Mouse (Mus musculus): Measurements from ENCODE around the gene Slc25a10. TPM values are rescaled to one million over a fixed set of nuclear protein-coding genes. Genes with fewer than 3 reads are reported as not detected.

The Slc25a10 gene
- total RNA-seq, 2 experiments from 2014 or later: 3.2 to 8.7 TPM

DNA sequence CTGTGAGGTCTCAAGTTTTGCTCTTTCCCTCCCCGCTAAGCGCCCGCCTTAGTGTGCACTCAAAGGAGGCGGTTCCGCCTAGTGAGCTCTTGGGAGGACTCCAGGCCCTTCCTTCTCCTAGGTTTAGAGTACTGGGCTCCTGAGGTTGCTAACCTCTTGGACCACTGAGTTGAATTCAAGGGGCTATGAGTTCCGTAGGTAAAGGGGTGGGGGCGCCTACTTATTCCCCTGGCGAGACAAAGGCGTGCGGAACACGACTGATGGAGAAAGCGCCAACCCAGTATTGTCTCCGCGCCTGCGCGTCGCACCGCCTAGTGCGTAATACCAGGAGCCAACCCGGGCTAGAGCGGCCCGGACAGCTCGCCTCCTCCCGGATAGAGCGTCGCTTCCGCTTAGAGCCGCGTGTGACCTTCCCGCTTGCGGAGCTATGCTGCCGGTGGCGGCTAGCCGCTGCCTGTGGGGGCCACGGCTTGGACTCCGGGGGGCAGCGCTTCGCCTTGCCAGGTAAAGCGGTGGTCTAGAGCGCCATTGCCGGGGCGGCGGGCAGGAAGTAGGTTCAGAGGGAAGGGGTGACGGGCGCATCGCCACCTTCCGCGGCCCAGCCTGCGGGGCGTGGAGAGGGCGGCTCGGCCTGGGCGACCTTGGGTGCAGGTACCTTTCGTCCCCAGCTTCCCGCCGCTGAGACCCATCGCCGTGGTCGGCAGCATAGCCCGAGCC lies 7.2 kb upstream of the Slc25a10 start, which contains the start of gene Mrpl12:
TSS of gene Mrpl12 (plus strand) at position 349 of the 717 bp plus-strand sequence.
- DNase-seq: peak; percentile 85

DNA sequence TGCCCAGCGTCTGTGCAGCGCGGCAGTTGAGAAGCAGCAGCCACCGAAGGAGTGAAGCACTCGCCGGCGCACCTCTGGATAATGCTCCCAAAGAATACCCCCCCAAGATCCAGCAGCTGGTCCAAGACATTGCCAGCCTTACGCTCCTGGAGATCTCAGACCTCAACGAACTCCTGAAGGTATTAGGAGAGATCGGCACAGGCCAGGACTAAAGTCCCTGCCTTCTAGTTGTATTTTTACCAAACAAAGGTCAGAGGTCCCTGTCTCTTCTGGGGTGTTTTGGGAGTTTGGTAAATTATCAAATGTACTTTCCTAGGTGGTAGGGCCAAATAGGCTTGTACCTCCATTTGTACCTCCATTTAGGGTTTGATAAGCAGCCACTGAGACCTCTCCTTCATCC lies 6.4 kb upstream of the Slc25a10 start:
- no peak for DNase-seq

- no peak for DNase-seq
Measured at GRCm38 (mm10) chr11:120488516-120488915, 3.1 kb upstream of the Slc25a10 start.

GRCm38 (mm10) chr11:120489054-120489761 lies 2.4 kb upstream of the Slc25a10 start:
- peak; percentile 61 for DNase-seq

DNA sequence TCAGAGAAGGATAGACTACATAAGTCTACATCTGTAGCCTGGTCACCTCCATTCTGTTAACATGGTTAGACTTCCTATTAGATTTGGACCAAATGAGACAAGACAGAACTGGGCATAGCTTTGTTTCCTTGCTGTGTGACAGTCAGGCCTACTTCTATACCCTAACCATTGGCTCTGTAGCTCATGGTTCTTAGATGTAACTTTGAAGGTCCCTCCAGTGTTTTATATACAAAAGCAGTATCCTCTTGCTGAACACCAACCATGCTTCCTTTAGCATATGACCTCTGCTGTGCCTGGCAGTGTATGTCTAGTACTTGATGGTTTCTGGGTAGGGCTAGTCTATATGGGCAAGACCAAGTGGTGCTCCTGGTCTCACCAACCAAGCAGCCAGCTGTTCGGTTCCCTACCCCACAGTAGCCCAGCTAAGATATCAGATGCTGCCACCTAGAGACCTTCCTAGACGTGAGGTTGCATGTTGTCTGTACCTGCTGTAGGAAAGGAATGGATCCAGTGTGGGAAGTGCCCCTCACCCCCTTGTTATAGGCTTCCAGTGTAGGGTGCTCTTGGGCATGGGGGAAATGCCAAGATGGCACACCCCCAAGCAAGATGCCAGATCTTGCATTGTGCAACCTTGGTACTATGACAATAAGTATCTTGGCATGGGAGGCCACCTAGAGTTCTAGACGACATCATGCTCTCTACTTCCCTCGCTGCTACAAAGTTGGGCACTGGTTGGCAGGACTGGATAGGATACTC lies 1.2 kb upstream of the Slc25a10 start:
- DNase-seq: no peak

DNA sequence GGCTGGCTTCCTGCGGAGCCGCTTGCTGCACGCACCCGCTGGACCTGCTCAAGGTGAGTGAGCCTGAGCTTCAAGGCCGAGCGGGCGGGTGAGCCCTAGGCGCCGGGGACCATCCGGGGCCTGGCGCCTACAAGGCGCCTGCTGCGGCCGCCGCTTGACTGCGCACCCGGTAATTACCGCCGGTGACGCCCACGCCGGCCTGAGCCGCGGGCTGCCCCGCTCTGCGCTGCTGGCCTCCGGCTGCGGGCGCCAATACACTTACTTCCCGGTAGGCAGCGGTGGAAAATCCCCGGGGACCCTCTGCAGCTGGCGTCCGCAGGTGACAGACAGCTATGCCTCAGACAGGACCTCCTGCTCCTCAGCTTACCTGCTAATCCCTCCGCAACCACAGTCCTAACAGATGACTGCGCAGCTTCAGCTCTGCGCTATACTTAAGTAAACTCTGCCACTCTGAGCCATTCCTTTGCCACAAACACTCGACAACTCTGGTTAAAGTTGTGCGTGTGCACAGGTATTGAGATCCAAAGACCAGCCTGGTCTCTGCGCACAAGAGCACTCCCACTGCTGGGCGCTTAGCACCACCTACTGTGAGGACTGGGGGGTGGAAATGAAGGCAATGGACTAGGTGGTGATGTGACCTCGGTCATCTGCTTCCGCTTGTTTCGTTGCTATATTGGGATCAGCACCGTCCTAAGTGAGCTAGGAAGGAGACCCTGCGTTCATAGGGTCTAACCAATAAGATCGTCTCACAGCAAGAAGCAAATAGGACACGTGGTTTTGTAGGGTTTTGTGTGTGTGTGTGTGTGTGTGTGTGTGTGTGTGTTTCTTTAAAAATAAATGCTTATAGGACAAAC lies 611 bp downstream of the Slc25a10 start:
- DNase-seq: no peak

- DNase-seq: no peak
Measured at GRCm38 (mm10) chr11:120492878-120493203, 1.2 kb downstream of the Slc25a10 start.

DNA sequence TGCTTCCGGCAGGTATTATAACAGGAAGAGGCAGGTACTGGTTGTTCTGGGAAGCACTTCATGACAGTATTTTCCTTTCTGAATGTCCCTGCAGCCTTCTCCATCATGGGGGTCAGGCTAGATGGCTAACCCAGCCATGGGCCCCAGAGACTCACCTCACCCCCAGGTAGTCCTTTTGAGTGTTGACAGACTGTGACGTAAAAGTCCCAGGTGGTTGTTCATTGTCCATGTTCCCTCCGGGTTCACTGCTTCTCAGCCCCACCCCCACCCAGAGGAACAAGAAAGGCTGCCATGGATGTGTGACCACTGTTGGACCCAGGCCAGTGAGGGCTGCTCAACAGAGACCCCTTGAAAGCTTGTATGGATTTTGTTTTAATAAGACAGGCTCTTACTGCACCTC lies 1.7 kb downstream of the Slc25a10 start:
- no peak for DNase-seq

DNA sequence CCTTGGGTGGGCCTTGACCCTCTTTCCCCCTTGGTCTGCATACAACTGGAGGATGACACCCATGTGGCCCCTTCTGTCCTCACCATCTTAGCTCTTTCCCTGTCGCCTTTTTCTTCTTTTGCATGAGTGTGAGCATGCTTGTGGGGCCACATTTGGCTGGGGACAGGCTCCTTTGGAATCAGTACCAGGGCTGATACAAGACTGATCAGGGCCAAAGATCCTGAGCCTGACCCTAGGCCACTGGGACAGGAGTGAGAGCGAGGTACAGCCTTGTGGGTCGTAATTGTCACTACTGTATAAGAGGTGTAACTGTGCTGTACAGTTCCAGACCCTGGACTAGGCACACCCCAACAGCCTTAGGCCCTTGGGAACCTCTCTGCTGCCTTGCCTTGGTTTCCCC lies 2.3 kb downstream of the Slc25a10 start:
- DNase-seq: no peak

DNA sequence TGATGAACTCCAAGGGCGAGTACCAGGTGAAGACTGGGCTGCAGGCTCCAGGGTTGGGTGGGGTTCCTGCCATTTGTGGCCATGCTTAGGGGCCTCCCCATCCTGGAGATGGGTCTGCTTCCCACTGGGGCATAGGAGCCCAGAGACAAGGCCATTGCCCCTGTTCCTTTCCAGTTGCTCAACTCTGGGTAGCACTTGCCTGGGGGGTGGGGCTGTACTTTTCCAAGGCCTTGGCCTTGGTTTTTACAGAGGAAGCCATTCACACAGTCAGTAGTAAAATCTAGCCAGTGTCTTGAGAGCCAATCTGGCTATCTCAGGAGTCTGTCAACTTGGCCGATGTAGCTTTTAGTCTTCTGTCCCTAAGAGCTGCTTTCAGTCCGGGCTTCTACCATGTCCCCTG lies 5.8 kb downstream of the Slc25a10 start:
- DNase-seq: no peak

DNA sequence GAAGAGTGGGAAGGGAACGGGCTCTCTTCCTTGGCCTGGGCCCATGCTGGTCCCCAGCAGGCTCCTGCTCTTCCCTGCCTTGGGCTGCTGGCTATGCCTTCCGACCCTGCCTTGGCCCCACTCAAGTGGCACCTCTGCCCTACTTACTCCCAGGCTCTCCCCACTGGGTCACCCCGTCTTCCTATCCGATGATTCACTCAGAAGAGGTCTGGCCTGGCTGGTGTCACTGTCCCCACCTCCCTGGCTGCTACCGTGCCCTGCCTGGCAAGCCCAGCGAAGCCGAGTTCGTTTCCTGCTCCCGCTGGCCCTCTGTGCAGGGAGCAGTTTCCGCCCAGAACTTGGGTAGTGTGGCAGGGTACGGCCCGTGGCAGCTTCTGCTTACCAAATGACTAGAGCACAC lies 6.6 kb downstream of the Slc25a10 start:
- no peak for DNase-seq

GRCm38 (mm10) chr11:120498891-120499290 lies 7.3 kb downstream of the Slc25a10 start:
- DNase-seq: no peak

- DNase-seq: no peak
Measured at GRCm38 (mm10) chr11:120499894-120500293, 8.3 kb downstream of the Slc25a10 start.

DNA sequence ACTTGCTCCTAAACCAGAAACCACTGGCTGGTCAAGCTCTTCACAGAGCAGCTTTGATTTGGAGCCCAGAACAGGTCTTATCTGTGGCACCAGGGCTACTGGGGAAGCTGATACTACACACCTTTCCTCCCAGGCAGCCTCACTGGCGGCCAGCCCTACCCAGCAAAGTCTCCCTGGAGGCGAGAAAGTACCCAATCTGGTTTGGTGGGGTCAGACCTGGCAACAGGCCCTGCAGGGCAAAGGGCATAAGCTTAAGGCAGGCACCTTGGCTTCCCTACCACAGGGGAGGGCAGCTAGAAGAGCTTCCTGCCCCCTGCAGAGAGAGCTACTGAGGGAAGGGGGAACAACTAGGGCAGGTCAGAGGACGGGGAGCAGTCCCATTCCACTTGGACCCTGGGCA lies 8.7 kb downstream of the Slc25a10 start:
- no peak for DNase-seq

- no peak for DNase-seq
Measured at GRCm38 (mm10) chr11:120501018-120501417, 9.4 kb downstream of the Slc25a10 start.

DNA sequence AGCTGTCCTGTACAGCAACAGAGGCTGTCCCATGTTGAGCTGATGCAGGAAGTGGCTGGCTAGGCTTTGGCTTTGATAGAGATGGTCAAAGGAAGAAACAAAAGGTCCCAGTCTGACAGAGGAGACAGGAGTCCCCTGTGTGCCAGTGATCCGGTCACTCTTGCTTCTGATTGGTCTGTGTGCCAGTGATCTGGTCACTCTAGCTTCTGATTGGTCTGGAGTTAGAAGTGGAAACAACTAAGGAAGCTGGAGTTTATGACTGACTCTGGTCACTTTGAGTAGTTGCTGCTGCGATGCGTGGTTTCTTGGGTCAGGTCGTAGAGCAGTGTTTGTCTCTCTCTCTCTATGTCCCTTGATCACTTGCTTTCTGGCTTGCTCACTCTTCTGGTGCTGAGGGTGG lies 10.1 kb downstream of the Slc25a10 start:
- no peak for DNase-seq

- no peak for DNase-seq
Measured at GRCm38 (mm10) chr11:120505661-120506060, 14.0 kb downstream of the Slc25a10 start.

GRCm38 (mm10) chr11:120506899-120507298 lies 15.3 kb downstream of the Slc25a10 start:
- DNase-seq: no peak

DNA sequence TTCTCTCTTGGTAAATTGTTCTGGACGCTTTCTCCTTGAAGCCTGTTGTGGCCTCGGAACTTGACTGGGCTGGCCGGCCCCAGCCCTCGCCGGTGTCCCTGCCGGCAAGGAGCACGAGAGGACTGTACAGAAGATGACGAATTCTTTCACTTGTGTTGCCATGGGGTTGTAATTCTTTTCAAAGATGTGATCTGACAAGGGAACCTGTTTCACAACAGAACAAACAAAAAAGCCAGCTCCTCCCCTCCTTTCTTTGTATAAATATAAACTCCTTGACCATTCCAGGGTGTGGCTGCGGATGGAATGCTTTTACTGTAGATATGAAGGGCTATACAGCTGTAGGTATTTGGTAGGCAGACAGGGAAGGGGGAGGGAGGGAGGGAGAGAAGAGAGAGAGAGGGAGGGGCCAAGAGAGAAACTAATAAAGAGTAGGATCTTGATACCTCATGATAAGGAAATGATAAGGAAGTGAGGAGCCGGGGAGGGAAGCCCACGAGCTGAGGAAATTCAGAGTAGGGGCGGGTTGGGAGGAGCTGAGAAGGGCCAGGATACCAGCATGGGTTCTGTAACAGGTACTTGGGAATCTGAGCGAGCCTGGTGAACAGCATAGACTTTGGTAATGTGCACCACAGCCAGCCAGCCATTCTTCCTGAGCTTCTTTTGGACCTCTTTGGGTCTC lies 16.1 kb downstream of the Slc25a10 start:
- no peak for DNase-seq

DNA sequence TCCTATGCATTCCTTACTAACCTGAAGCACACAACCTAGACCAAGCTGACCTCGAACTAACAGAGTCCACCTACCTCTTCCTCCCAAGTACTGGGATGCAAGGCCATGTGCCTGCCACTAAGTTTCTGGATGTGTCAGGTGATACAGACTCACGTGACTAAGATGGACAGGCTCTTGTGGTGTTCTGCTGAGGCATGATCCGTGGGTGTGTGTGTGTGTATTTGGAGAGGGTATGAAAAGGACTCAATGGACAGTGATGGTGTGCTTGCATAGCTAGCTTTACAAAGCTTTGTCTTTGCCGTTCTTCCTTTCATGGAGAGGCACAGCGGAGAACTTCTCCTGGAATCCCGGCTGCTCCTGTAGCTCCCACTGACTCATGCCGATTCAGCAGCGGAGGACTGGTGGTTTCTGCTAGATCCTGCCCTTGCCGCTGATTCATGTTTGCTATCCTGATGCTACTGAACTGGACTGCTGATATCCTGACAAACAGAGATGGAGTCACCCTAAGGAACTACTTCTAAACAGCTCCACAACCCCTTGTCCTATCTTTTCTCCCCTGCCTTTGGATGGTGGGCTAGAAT lies 16.7 kb downstream of the Slc25a10 start:
- no peak for DNase-seq

DNA sequence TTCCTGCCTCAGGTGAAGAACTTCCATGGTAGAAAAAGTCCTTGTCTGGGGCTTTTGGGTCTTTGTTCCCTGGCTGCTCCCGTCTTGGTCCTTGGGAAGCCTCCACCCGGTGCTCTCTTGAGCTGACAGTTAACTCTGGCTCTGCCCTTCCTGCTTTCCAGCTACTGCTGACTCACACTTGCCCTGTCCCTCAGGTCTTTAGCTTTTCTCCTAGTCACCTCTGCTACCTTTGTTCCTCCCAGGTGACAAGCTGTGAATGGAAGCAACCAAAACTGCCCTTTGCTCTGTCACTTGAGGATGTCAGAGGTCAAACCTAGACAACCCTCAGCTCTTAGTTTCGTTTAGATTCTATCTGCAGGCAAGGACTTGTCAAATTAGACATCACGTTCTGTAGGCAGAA lies 18.3 kb downstream of the Slc25a10 start:
- no peak for DNase-seq
